Mouse (Mus musculus): ENCODE measurements around the gene Gli2.

DNA sequence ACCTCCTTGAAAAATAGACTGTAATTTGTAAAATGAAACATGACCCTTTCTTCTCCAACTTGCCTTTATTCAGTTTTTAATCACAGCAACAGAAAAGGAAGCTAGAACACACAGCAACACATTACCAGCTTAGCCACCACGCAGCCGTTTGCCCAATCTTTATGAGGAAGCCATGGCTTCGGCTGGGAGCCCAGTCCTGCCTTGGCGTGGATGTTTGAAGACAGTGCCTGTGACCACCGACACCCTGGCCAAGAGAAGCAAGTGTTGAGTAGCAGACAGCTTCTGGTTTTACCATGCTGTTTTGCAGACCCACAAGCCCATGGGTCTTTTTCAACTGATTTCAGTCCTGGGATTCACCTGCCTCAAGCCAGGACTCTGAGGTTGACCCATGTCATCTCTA lies 121.3 kb downstream of the Gli2 start:
- TF ChIP-seq CTCF (IDR thresholded peaks at IDR 0.05 in 2 of 3, conservative IDR thresholded peaks at IDR 0.05 in 1 of 3; ENCODE audit: control insufficient read depth in 1 of 3, insufficient read depth in 1 of 3, low read depth in 2 of 3, low read length in 3 of 3, poor library complexity in 1 of 3, severe bottlenecking in 1 of 3) (no peak), TCF12 (IDR thresholded peaks at IDR 0.05; ENCODE audit: low read depth, low read length) (no peak), ETS1 (IDR thresholded peaks at IDR 0.05; ENCODE audit: low read depth, low read length) (no peak), EP300 (IDR thresholded peaks at IDR 0.05; ENCODE audit: low read depth in 1 of 2, low read length in 2 of 2) (no peak), MAFK (IDR thresholded peaks at IDR 0.05; ENCODE audit: borderline replicate concordance, low read depth, low read length) (no peak), POLR2A (IDR thresholded peaks at IDR 0.05; ENCODE audit: control insufficient read depth in 1 of 2, insufficient read depth in 1 of 2, low read depth in 1 of 2, low read length in 2 of 2, poor library complexity in 1 of 2) (no peak), ZNF384 (IDR thresholded peaks at IDR 0.05; ENCODE audit: low read depth, low read length) (no peak)

Measured in MEL (cell line).